Mouse (Mus musculus) olfactory bulb, adult 2 months (tissue): ENCODE measurements around the gene Ccnq.

Experiments used
- CTCF ChIP-seq: fragments of 200-500 bp; IDR thresholded peaks from 2 replicates; pipeline ENCODE4 v1.5.1; 2012; ENCODE audit warnings: low read depth, mild to moderate bottlenecking, low read length, moderate library complexity; ENCODE audit not compliant: insufficient read depth
- POLR2A ChIP-seq: fragments of 200-500 bp; IDR thresholded peaks from 2 replicates; pipeline ENCODE4 v1.6.1; 2012; ENCODE audit warnings: mild to moderate bottlenecking, low read depth, low read length, moderate library complexity; ENCODE audit not compliant: insufficient read depth

DNA sequence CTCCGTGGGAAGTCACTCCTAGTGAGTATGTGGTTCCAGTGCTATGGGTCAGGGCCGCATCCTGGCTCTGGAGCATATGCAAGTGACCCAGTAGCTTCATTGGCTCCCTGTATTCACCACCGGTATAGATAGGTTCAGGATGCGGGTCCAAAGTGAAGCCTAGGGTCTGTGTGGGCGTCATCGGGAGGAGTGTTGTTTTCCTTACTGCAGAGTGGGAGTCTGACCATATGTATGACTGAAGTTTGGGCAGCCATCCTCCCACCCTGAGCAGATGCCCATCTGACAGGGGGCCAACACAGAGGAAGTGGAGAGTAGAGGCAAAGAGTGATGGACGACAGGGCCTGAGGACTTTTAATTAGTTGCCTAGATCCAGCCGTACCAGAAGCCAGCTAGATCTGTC is 12.8 kb upstream of the Ccnq start:
- TF ChIP-seq CTCF (no peak), POLR2A (no peak)
